Mouse (Mus musculus) hematopoietic multipotent progenitor cell, adult 10-12 weeks (in vitro differentiated cells): Measurements from ENCODE around the gene Gm28778. TPM values are rescaled to one million over a fixed set of nuclear protein-coding genes. Genes with fewer than 3 reads are reported as not detected.

Source experiments
- polyA plus RNA-seq: library from polyadenylated mRNA; stranded (reverse); fragments of >175 nt; gene quantifications from 2 replicates; pipeline ENCODE4 v1.2.3, GENCODE M21; 2012; ENCODE audit warnings: low replicate concordance

The Gm28778 gene
- polyA plus RNA-seq: not detected in 2 replicates

DNA sequence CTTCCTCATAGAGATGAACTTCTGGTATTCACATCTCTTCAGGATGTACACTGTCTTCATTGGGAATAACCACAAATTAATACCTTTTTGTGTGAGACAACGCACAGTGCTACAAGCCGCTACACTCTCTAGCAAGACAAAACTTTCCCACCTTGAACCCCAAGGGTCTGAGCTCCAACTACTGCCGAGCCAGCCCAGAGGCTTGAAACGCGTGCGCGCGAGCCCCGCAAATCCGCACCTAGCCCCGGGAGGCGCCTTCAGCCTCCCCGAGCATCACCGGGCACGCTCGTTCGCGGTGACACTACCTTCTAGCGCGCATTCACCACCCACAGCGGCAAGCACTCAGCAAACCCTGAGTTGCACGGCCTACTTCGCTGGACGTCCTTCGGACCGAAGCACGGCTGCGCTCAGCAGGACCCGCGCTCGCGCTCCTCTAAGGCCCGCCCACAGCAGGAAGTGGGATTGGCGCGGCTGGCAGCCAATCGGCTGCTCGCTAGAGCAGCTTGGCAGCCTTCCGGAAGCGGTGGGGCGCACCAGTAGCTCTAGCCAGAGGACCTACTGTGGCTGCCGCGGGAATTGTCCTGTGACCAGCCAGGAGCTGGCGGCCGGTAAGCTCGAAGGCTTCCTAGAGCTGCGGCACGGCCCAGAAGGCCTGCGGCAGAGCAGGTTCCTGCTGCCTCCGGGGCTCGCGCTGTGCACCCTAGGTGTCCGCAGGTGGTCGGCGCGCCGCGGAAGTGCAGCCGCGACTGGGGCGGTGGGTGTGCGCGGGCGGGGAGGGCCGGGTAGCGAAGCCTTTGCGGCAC is at the start of gene Gm28778, which contains the start of the genes Pms1 and Ormdl1:
TSS of gene Gm28778 (plus strand) at position 531 of the 803 bp plus-strand sequence.
TSS of gene Pms1 (minus strand) at position 438 of the 803 bp plus-strand sequence.
TSS of gene Ormdl1 (plus strand) at position 515 of the 803 bp plus-strand sequence.

DNA sequence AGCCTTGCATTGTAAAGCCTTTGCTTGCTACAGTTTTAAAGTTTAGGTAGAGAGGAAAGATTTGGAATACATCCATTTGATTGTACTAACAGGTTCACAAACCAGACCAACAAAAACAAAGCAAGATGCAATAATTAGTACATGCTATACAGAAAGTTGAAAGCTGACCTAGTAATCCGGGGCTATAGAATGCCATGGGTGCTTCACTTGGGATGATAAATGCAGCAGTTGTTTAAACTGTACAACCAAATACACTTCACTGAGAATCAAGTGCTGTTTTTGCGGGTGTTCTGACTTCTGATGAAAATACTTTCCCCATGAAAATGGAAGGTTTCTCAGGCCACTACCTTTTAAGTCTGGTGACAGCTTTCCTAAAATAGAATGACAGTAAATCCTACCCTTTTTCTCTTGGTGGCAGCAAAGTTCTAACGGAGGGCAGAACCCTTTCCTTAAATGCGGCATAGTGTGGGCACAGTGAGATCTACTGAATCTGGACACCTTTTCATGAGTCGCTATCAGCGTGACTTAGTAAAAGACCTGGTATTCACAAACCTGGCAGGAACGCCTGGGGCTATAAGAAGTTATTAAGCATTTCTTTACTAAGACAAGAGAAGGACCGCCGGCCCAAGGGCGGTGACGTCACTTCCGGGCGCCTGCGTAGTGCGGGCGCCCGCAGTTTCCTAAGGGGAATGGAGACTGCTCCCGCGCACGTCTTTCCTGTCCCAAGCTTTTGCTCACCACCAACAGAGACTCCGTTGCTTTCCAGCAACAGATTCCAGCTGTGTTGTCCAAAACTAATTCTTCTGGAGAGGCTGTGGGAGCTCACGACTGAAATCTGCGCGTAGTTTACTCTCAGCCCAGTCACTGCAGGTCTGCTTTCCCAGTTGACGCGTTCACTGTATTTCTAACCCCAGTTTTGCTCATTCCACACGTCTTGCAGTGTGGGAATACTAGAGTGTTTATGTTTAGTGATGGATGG is 16.4 kb downstream of the Gm28778 start, which contains the start of gene Osgepl1:
TSS of gene Osgepl1 (plus strand) at position 636 of the 979 bp plus-strand sequence.

DNA sequence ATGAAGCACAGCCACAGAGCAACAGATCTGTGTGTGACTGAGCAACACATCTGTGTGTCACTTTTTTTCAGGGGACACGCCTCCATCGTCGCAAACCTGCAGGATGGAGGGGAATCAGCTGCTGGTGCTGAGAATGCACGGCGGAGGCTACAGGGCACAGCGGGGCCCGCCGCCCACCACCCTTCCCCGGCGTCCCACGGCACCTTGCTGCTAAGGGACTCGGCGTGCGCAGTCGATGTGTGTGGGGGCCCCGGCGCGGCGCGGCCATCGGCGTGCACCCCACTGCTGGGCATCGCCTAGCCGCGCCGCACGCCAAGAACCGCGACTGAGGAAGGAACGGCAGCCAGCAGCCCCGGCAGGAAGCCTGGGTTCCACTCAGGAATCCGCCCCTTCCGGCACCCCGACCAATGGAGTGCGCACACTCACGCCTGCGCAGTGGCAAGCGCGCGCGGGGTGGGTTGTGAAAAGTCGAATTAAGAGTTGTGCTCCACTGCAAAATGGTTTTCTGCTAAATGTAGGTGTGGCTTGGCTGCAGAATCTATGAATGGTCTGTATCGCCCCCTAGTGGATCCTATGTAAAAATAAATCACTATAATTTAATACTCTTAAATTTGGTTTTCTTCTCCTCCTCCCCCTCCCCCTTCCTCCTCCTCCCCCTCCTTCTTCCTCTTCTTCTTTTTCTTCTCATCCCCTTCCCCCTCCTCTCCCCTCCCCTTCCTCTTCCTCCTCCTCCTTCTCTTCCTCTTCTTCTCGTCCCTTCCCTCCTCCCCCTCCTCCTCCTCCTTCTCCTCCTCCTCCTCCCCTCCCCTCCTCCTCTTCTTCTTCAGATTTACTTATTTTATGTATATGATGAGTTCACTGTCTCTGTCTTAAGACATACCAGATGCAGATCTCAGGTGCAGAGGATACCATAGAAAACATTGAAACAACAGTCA is 55.7 kb downstream of the Gm28778 start, which contains the start of the genes Asdurf, Gm28551 and Asnsd1:
TSS of gene Asdurf (minus strand) at position 293 of the 935 bp plus-strand sequence.
TSS of gene Gm28551 (minus strand) at position 341 of the 935 bp plus-strand sequence.
TSS of gene Asnsd1 (minus strand) at position 426 of the 935 bp plus-strand sequence.

Other genes with a start within 250 kb of the Gm28778 start
- gene Mstn, start 235.5 kb upstream of the Gm28778 start, polyA plus RNA-seq: not detected in 2 replicates
- not detected in 2 replicates for gene 1700019A02Rik, start 109.5 kb upstream of the Gm28778 start, polyA plus RNA-seq
- gene Pms1, start 93 bp upstream of the Gm28778 start, polyA plus RNA-seq: 1.3 and 2.9 TPM in 2 replicates
- gene Ormdl1, start within 50 bp of the Gm28778 start, polyA plus RNA-seq: 0.58 and 2.0 TPM in 2 replicates
- gene Osgepl1, start 16.5 kb downstream of the Gm28778 start, polyA plus RNA-seq: 0.45 and 1.2 TPM in 2 replicates
- 41.8 TPM in 1 of 2 replicates, not detected in the other for gene Asdurf, start 55.5 kb downstream of the Gm28778 start, polyA plus RNA-seq
- gene Gm28551, start 55.6 kb downstream of the Gm28778 start, polyA plus RNA-seq: not detected in 2 replicates
- gene Asnsd1, start 55.6 kb downstream of the Gm28778 start, polyA plus RNA-seq: 19.9 and 28.4 TPM in 2 replicates